8 mouse cellular contexts compared by ENCODE assay signal in genomic region chr19:10101341-10102053, GRCm38 (mm10). TPM values are rescaled to one million over a fixed set of nuclear protein-coding genes. Genes with fewer than 3 reads are reported as not detected.
DNase-seq lines count a peak whose midpoint lies in the region; TF ChIP-seq lines count a peak whose summit lies in the region.

Gene Fads2, minus strand, starts transcription at chr19:10101746.

- peaks cover 39% of the 10 kb centered on the region for H3K36me3 ChIP-seq in megakaryocyte, embryonic 14.5 days (replicated peaks; ENCODE audit: low read length)

- H3K4me3 ChIP-seq in cortical plate, adult 2 months (ENCODE audit: insufficient read depth, low read length) = peak within 1 kb of the TSS; percentile 75
- H3K4me3 ChIP-seq in megakaryocyte, embryonic 14.5 days (replicated peaks) = peak within 1 kb of the TSS; percentile 100

- peak within 1 kb of the TSS; percentile 40 for H3K27ac ChIP-seq in cortical plate, adult 2 months (ENCODE audit: insufficient read depth, low read length)

- peak; percentile 79 for TF ChIP-seq POLR2A in cortical plate, adult 2 months (IDR thresholded peaks at IDR 0.05; ENCODE audit: extremely low read depth, insufficient read depth, low read length)

- no peaks in the 10 kb centered on the region for H3K27me3 ChIP-seq in megakaryocyte, embryonic 14.5 days (replicated peaks)

- no peaks in the 10 kb centered on the region; the same call in 1 of the 2 replicates for H3K4me1 ChIP-seq in cortical plate, adult 2 months (ENCODE audit: control insufficient read depth, insufficient read depth, low read length)
- peaks cover 82% of the 10 kb centered on the region for H3K4me1 ChIP-seq in megakaryocyte, embryonic 14.5 days

- H3K9me3 ChIP-seq in megakaryocyte, embryonic 14.5 days = no peaks in the 10 kb centered on the region

- peak; percentile 87 for DNase-seq in adipocyte (ENCODE audit: low spot score)
- peak; percentile 84 for DNase-seq in gastrocnemius, postnatal 10 days
- peak; percentile 55 for DNase-seq in induced T-regulatory cell, adult 2 months (ENCODE audit: low read depth)
- peak; percentile 64 to 90 for DNase-seq in left cerebral cortex, adult 9 months (ENCODE audit: low spot score in 2 of 2)
- DNase-seq in right cerebral cortex, postnatal 36 days (ENCODE audit: low spot score in 2 of 2) = peak; percentile 86 to 91
- DNase-seq in urinary bladder, postnatal 4 days (ENCODE audit: low spot score in 2 of 2) = peak; percentile 94 to 95

- TF ChIP-seq CTCF in cortical plate, adult 2 months (IDR thresholded peaks at IDR 0.05; ENCODE audit: extremely low read depth, insufficient read depth, low read length) = no peak

RNA-seq across cellular contexts. Expression of gene Fads2, which starts in this region (rescaled TPM):
- 159 and 163 TPM in 2 replicates for polyA plus RNA-seq in cortical plate, adult 2 months (2012; rRNA removed)
- total RNA-seq in gastrocnemius, postnatal 10 days (2021) = 10 to 100 TPM; 14.5 to 18.1 TPM
- 111 and 271 TPM in 2 replicates for polyA plus RNA-seq in megakaryocyte, embryonic 14.5 days (2012; ENCODE audit: insufficient read depth, low replicate concordance)

Comparison
In these comparisons a context has a peak if more than half of its experiments do, and no peak if none do; other contexts are left out.
1. Peak in every context shown above with its lines: DNase-seq, H3K4me3 ChIP-seq and H3K27ac ChIP-seq.